Mouse (Mus musculus): ENCODE measurements around the gene Gm11096. TPM values are rescaled to one million over a fixed set of nuclear protein-coding genes. Genes with fewer than 3 reads are reported as not detected.

Gene Gm11096
- polyA plus RNA-seq, 1 experiment from 2014 or later, result not detected

DNA sequence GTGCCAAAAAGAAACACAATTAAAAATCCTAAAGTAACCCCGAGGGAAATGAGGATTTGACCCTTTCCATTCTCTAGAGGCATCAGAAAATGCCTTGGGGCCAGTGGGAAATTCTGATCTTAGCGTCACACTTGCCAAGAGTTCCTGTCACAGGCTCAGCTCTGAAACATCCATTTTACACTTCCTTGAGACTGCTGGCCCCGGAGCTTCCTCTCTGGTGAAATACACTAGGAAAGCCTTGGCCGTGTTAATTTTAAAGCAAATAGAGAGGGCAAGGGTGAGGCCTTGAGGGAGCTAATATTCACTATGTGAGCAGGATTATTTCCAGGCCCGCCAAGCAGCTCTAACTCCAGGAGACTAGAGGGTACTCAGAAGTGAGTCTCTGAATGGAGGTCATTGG is 8.4 kb upstream of the Gm11096 start:
- no peak overlapping the region for H3K27ac ChIP-seq (ENCODE audit: low read depth)
- H3K9ac ChIP-seq, result no peak overlapping the region
- H3K4me1 ChIP-seq (ENCODE audit: insufficient read depth), result no peaks in the 10 kb centered on the region
- ATAC-seq (ENCODE audit: insufficient read depth), result no peak; the same call in 1 of the 2 replicates
- peak; percentile 28 for DNase-seq
- H3K36me3 ChIP-seq (ENCODE audit: insufficient read depth), result no peaks in the 10 kb centered on the region
- no peaks in the 10 kb centered on the region for H3K27me3 ChIP-seq (ENCODE audit: insufficient read depth, low read length)
- no peak for TF ChIP-seq CTCF (IDR thresholded peaks at IDR 0.05; ENCODE audit: low read depth)
- H3K4me2 ChIP-seq, result no peak overlapping the region
- 40% methylated on average over 5 of the region's 5 CpGs for WGBS
- no peaks in the 10 kb centered on the region for H3K9me3 ChIP-seq (ENCODE audit: low read depth, low read length)
- no peak overlapping the region for H3K4me3 ChIP-seq (ENCODE audit: low read depth, low read length)

DNA sequence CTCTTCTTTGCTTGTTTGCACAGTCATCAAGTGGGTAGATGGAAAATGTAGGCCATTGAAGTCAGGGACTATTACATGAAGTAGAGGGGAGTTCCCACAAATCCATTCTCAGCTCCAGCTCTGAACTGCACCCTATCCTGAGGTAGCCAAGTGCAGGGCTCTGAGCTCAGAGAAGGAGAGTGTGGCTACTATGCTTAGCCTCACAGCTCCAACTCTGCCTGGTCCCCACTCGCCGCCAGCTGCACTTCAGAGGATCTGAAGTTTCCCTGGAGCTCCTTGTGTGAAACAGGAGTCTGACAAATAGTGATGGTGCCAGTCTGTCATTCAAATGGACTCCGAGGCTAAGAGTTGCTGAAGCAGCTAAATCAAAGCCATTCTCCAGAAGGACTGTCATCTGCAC is 13.7 kb downstream of the Gm11096 start:
- TF ChIP-seq CTCF (IDR thresholded peaks at IDR 0.05; ENCODE audit: low read depth), result no peak
- H3K36me3 ChIP-seq (ENCODE audit: insufficient read depth), result no peaks in the 10 kb centered on the region
- no peak overlapping the region for H3K4me3 ChIP-seq (ENCODE audit: low read depth, low read length)
- H3K9me3 ChIP-seq (ENCODE audit: low read depth, low read length), result no peaks in the 10 kb centered on the region
- no peaks in the 10 kb centered on the region for H3K4me1 ChIP-seq (ENCODE audit: insufficient read depth)
- DNase-seq (no peak), ATAC-seq (ENCODE audit: insufficient read depth) (peak; percentile 31; the same call in 1 of the 2 replicates)
- H3K4me2 ChIP-seq, result no peak overlapping the region
- no peak overlapping the region for H3K27ac ChIP-seq (ENCODE audit: low read depth)
- no peak overlapping the region for H3K9ac ChIP-seq
- WGBS, result 59% methylated on average over 3 of the region's 3 CpGs
- H3K27me3 ChIP-seq (ENCODE audit: insufficient read depth, low read length), result no peaks in the 10 kb centered on the region

DNA sequence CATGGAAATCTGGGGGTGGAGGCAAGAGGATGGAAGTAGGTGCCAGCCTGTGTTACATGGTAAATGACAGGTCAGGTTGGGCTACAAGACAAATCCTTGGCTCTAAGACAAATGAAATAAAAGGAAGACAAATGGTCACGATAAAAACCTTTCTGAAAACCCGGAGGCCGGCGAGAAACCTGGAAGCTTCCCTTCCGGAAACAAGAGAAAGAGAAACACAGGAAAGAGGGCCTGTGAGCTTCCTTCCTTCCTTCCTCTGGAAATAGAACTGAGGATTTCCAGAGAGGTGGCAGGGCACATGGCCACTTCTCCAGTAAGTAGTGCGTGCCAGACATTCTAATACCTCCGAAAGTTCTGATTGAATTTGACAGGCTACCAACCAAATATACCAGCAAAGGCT is 14.4 kb downstream of the Gm11096 start:
- Histone ChIP-seq H3K9me3 (ENCODE audit: low read depth, low read length) (no peaks in the 10 kb centered on the region), H3K4me1 (ENCODE audit: insufficient read depth) (no peaks in the 10 kb centered on the region), H3K9ac (no peak overlapping the region), H3K4me3 (ENCODE audit: low read depth, low read length) (no peak overlapping the region), H3K27me3 (ENCODE audit: insufficient read depth, low read length) (no peaks in the 10 kb centered on the region), H3K27ac (ENCODE audit: low read depth) (no peak overlapping the region), H3K36me3 (ENCODE audit: insufficient read depth) (no peaks in the 10 kb centered on the region), H3K4me2 (no peak overlapping the region)
- ATAC-seq (ENCODE audit: insufficient read depth) (no peak), DNase-seq (no peak)
- 76% methylated on average over 7 of the region's 7 CpGs for WGBS
- TF ChIP-seq CTCF (IDR thresholded peaks at IDR 0.05; ENCODE audit: low read depth), result no peak

GRCm38 (mm10) chr17:81459379-81459778 is 17.8 kb downstream of the Gm11096 start:
- 70% methylated on average over 3 of the region's 3 CpGs for WGBS
- Histone ChIP-seq H3K4me3 (ENCODE audit: low read depth, low read length) (no peak overlapping the region), H3K4me1 (ENCODE audit: insufficient read depth) (no peaks in the 10 kb centered on the region), H3K27me3 (ENCODE audit: insufficient read depth, low read length) (no peaks in the 10 kb centered on the region), H3K27ac (ENCODE audit: low read depth) (no peak overlapping the region), H3K36me3 (ENCODE audit: insufficient read depth) (no peaks in the 10 kb centered on the region), H3K4me2 (no peak overlapping the region), H3K9ac (no peak overlapping the region), H3K9me3 (ENCODE audit: low read depth, low read length) (no peaks in the 10 kb centered on the region)
- ATAC-seq (ENCODE audit: insufficient read depth), result no peak
- no peak for DNase-seq
- no peak for TF ChIP-seq CTCF (IDR thresholded peaks at IDR 0.05; ENCODE audit: low read depth)

DNA sequence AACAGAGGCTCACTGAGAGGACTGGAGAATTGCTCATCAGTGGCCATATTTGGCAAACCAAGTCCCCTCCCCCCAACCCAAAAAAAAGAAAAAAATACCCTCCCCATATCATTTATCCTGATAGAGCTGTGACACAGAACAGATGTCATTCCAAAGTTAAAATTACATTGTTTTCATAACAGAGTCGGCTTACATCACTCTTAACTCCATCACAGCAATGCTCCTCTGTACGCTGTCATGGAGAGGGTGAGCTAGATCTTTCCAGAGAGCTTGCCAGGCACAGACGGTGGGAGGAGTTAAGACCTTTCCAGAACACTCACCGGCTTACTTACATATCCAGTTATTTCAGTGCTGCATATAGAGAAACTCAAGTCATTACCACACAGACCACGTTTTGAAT is 27.4 kb downstream of the Gm11096 start:
- no peaks in the 10 kb centered on the region for H3K4me1 ChIP-seq (ENCODE audit: insufficient read depth)
- no peaks in the 10 kb centered on the region for H3K9me3 ChIP-seq (ENCODE audit: low read depth, low read length)
- H3K4me2 ChIP-seq, result no peak overlapping the region
- TF ChIP-seq CTCF (IDR thresholded peaks at IDR 0.05; ENCODE audit: low read depth), result no peak
- H3K27ac ChIP-seq (ENCODE audit: low read depth), result no peak overlapping the region
- H3K36me3 ChIP-seq (ENCODE audit: insufficient read depth), result no peaks in the 10 kb centered on the region
- no peak overlapping the region for H3K9ac ChIP-seq
- no peaks in the 10 kb centered on the region for H3K27me3 ChIP-seq (ENCODE audit: insufficient read depth, low read length)
- no peak overlapping the region for H3K4me3 ChIP-seq (ENCODE audit: low read depth, low read length)
- ATAC-seq (ENCODE audit: insufficient read depth), result peak; percentile 82
- peak; percentile 67 for DNase-seq
- WGBS, result 50% methylated on average over 5 of the region's 5 CpGs

GRCm38 (mm10) chr17:81473363-81473762 is 31.8 kb downstream of the Gm11096 start:
- Histone ChIP-seq H3K9ac (no peak overlapping the region), H3K4me2 (no peak overlapping the region), H3K36me3 (ENCODE audit: insufficient read depth) (no peaks in the 10 kb centered on the region), H3K4me1 (ENCODE audit: insufficient read depth) (no peaks in the 10 kb centered on the region), H3K27ac (ENCODE audit: low read depth) (no peak overlapping the region), H3K4me3 (ENCODE audit: low read depth, low read length) (no peak overlapping the region), H3K9me3 (ENCODE audit: low read depth, low read length) (no peaks in the 10 kb centered on the region), H3K27me3 (ENCODE audit: insufficient read depth, low read length) (no peaks in the 10 kb centered on the region)
- 73% methylated on average over 3 of the region's 3 CpGs for WGBS
- ATAC-seq (ENCODE audit: insufficient read depth) (no peak), DNase-seq (no peak)
- no peak for TF ChIP-seq CTCF (IDR thresholded peaks at IDR 0.05; ENCODE audit: low read depth)

- DNase-seq (no peak), ATAC-seq (ENCODE audit: insufficient read depth) (no peak)
- Histone ChIP-seq H3K9ac (no peak overlapping the region), H3K27ac (ENCODE audit: low read depth) (no peak overlapping the region), H3K4me2 (no peak overlapping the region), H3K27me3 (ENCODE audit: insufficient read depth, low read length) (no peaks in the 10 kb centered on the region), H3K36me3 (ENCODE audit: insufficient read depth) (no peaks in the 10 kb centered on the region), H3K4me1 (ENCODE audit: insufficient read depth) (peaks cover 7% of the 10 kb centered on the region; the same call in 1 of the 2 replicates), H3K9me3 (ENCODE audit: low read depth, low read length) (no peaks in the 10 kb centered on the region), H3K4me3 (ENCODE audit: low read depth, low read length) (no peak overlapping the region)
- 0 out of 2 replicates have a peak, but pooled peaks have one; percentile 14 for TF ChIP-seq CTCF (IDR thresholded peaks at IDR 0.05; ENCODE audit: low read depth)
- WGBS, result 69% methylated on average over 1 of the region's 1 CpGs
Observed at GRCm38 (mm10) chr17:81477420-81477819, 35.9 kb downstream of the Gm11096 start.

- WGBS, result 47% methylated on average over 4 of the region's 4 CpGs
- no peak overlapping the region for H3K27ac ChIP-seq (ENCODE audit: low read depth)
- no peak for TF ChIP-seq CTCF (IDR thresholded peaks at IDR 0.05; ENCODE audit: low read depth)
- no peaks in the 10 kb centered on the region for H3K9me3 ChIP-seq (ENCODE audit: low read depth, low read length)
- H3K36me3 ChIP-seq (ENCODE audit: insufficient read depth), result no peaks in the 10 kb centered on the region
- no peaks in the 10 kb centered on the region for H3K27me3 ChIP-seq (ENCODE audit: insufficient read depth, low read length)
- H3K9ac ChIP-seq, result no peak overlapping the region
- no peak overlapping the region for H3K4me2 ChIP-seq
- H3K4me3 ChIP-seq (ENCODE audit: low read depth, low read length), result no peak overlapping the region
- DNase-seq, result no peak
- no peak for ATAC-seq (ENCODE audit: insufficient read depth)
- peaks cover 7% of the 10 kb centered on the region; the same call in 1 of the 2 replicates for H3K4me1 ChIP-seq (ENCODE audit: insufficient read depth)
Observed at GRCm38 (mm10) chr17:81479807-81480206, 38.2 kb downstream of the Gm11096 start.
